Mouse (Mus musculus) G1E (cell line): ENCODE measurements at regions not wholly inside any gene's neighbourhood (a gene's known extent, or its start where the extent isn't known, plus 50 kb on each side); places are given as distances from the start of the nearest gene placed in this dataset.

Source experiments
- CTCF ChIP-seq: IDR thresholded peaks from 2 replicates; pipeline ENCODE4 v1.5.1; 2012; ENCODE audit warnings: low read depth, low read length, inconsistent platforms, mixed read lengths
- GATA1 ChIP-seq: IDR thresholded peaks from 2 replicates; pipeline ENCODE4 v1.6.1; 2012; ENCODE audit warnings: borderline replicate concordance, low read length, inconsistent platforms, mixed read lengths

- TF ChIP-seq CTCF (no peak), GATA1 (no peak)
Observed at GRCm38 (mm10) chr6:51678743-51679142, 155.0 kb downstream of the Snx10 start.
